Mouse (Mus musculus) heart, adult 11 months (tissue): ENCODE measurements around the gene Ctsz.

Experiments
- DNase-seq: peaks from one replicate; pipeline ENCODE4 v3.0.0; 2022

The Ctsz gene

GRCm38 (mm10) chr2:174439961-174440360 is 1.1 kb upstream of the Ctsz start:
- DNase-seq, result peak; percentile 91

GRCm38 (mm10) chr2:174439450-174439838 is 605 bp upstream of the Ctsz start:
- peak; percentile 95 for DNase-seq

- DNase-seq, result peak; percentile 92
These were observed 658 bp downstream of the Ctsz start for GRCm38 (mm10) chr2:174438181-174438580.

- peak; percentile 97 for DNase-seq
These were observed 1.2 kb downstream of the Ctsz start for GRCm38 (mm10) chr2:174437697-174437982.

GRCm38 (mm10) chr2:174436916-174437696 is 1.7 kb downstream of the Ctsz start:
- peak; percentile 86 for DNase-seq

- peak; percentile 96 for DNase-seq
These were observed 2.6 kb downstream of the Ctsz start for GRCm38 (mm10) chr2:174436076-174436701.

GRCm38 (mm10) chr2:174434943-174435342 is 3.9 kb downstream of the Ctsz start:
- DNase-seq, result peak; percentile 83

GRCm38 (mm10) chr2:174428996-174429591 is 9.7 kb downstream of the Ctsz start:
- DNase-seq, result no peak

- DNase-seq, result peak; percentile 81
These were observed 10.6 kb downstream of the Ctsz start for GRCm38 (mm10) chr2:174428076-174428835.

- DNase-seq, result peak; percentile 87
These were observed 12.0 kb downstream of the Ctsz start for GRCm38 (mm10) chr2:174426856-174427255.

GRCm38 (mm10) chr2:174424301-174425085 is 14.3 kb downstream of the Ctsz start:
- DNase-seq, result peak; percentile 87

GRCm38 (mm10) chr2:174421107-174421506 is 17.7 kb downstream of the Ctsz start:
- peak; percentile 76 for DNase-seq

- DNase-seq, result peak; percentile 99
These were observed 23.0 kb downstream of the Ctsz start, which contains the start of gene Nelfcd for GRCm38 (mm10) chr2:174415731-174416310. Gene Nelfcd (plus strand): TSS chr2:174415804.

GRCm38 (mm10) chr2:174415001-174415730 is 23.7 kb downstream of the Ctsz start:
- peak; percentile 84 for DNase-seq

- DNase-seq, result peak; percentile 75
These were observed 25.7 kb downstream of the Ctsz start for GRCm38 (mm10) chr2:174413127-174413526.

- no peak for DNase-seq
These were observed 28.6 kb downstream of the Ctsz start for GRCm38 (mm10) chr2:174410222-174410621.

GRCm38 (mm10) chr2:174400396-174400795 is 38.4 kb downstream of the Ctsz start:
- DNase-seq, result peak; percentile 85

- peak; percentile 71 for DNase-seq
These were observed 41.0 kb downstream of the Ctsz start for GRCm38 (mm10) chr2:174397881-174398280.

GRCm38 (mm10) chr2:174397065-174397464 is 41.8 kb downstream of the Ctsz start:
- peak; percentile 4 for DNase-seq

- DNase-seq, result peak; percentile 63
These were observed 42.2 kb downstream of the Ctsz start for GRCm38 (mm10) chr2:174396643-174397042.

- peak; percentile 76 for DNase-seq
These were observed 45.5 kb downstream of the Ctsz start for GRCm38 (mm10) chr2:174393383-174393782.
